Mouse (Mus musculus): ENCODE results near the gene Topaz1.
A peak's percentile ranks its signal among the peaks of the same experiment; 100 is the strongest.

The Topaz1 gene

DNA sequence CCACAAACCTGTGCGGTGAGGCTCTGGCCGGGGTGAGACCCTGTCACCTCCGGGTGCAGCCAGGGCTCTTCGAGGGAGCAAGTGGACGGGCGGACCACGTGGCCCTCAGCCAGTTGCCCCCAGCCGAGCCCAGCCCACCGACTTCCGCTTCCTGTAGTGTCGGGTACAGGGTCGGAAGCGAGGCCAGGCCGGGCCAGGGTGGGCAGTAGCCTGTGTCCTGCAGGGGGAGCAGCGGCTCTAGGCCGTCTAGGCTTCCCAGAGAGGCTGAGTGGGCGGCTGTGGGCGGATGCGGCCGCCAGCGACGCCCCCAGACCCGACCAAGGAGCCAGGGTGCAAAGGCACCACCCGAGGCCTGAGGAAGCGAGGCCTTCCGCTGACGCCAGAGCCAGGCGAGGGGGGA is at the start of gene Topaz1:
Gene Topaz1 (plus strand): TSS at position 287 of the 400 bp plus-strand sequence.
- DNase-seq (ENCODE audit: low spot score) = no peak

DNA sequence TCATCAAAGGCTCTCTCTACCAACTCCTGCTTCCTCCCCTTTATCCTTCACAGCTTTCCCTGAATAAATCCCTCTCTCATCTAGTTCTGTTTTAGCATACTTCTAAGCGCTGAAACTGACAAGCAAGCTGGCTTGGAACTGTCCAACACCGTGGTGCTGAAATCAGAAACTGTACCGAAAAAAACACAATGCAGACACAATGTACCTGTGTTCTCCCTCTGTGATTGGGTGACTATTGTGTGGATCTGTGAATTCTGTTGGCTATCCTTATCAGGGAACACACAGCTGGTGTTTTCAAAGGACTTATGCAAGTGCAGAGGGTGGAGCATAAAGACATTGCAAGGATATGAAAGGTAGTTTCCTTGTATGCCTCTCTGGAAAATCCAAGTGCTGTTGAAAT is 45.3 kb upstream of the Topaz1 start:
- no peak for DNase-seq (ENCODE audit: low spot score)

DNA sequence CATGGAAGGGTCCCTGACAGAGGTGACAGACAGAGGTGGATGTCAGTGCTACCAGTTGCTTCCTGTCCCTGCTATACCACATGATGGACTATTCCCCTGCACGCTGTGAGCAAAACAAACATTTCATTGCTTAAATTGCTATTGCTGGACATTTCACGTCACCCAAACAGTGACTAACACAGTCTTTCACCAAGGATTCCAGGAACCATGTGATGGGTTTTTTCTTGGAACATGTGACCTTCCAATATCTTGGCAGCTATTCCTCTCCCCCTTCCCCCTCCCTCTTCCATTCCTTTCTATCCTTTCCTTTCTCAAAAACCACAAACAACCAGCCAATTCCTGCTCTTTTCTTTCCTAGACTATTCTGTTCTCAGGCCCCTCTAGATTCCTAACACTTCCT is 33.3 kb upstream of the Topaz1 start:
- DNase-seq (ENCODE audit: low spot score) = no peak

DNA sequence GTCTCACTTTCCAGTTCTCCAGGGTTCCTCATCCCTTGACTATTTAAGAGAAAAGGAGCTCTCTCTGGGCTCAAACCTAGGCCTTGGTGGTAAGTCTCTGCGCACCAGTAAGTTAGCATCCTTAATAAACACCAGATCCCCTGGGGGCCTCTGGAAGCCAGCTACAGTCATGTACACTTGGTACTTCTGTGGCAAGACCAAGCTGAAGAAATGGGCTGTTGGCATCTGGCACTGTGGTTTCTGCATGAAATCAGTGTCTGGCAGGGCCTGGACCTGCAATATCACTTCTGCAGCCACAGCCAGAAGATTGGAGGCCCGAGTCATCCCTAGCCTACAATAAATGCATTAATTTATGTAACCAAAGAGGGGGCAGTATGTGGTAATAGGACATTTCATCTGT is 32.1 kb upstream of the Topaz1 start:
- DNase-seq (ENCODE audit: low spot score) = no peak

DNA sequence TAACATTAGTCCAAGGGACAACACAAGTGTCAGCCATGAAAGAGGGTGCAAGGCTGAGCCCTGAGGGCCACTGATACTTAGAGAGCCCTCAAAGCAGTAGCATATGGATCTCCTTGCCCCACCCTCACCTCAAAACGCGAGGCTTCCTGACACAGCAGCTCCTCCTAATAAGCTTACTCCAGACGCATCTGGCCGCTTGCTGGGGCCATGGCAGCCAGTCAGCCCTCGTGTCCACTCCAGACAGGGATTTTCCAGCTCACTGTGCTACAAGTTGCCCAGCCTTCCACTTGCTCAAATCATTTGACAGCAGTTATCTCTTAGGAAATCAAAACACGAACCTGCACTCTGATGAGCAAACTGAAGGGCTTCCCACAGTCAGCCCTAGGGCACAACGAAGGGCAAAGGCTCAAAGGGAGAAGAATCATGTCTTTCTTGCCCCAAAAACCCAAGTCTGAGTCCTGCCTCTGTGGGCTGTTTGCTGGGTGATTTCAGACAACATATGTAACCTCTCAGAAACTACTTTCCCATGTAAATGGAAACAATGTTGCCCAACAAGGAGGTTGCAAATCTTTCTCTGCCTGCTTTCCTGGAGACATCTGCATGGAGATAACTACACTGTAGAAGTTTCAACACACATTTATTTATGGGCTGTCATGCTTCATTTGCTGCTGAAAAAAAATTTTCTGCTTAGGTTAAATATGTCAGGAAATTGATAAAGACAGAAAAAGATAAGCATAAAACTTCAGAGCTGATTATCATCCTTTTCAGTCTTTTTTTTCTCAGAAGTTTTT is 30.8 kb upstream of the Topaz1 start:
- no peak for DNase-seq (ENCODE audit: low spot score)

DNA sequence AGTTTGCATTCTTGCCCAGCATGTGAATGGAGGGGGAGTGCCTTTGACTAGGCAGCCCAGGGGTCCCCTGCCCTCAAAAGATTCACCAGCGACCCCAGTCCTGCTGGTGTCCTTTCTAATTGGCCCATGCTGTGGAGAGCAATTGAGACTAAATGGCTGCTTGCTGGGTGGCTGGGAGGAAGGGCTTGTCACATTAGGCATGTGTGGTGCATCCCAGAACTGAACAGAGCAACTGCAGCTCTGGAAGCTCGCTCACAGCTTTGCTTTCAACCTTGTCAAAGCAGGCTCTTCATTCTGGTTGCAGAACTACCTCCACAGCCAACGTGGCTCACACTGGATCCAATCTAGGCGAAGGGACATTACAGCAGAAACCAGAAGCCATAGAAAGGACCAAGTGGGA is 24.9 kb upstream of the Topaz1 start:
- no peak for DNase-seq (ENCODE audit: low spot score)

DNA sequence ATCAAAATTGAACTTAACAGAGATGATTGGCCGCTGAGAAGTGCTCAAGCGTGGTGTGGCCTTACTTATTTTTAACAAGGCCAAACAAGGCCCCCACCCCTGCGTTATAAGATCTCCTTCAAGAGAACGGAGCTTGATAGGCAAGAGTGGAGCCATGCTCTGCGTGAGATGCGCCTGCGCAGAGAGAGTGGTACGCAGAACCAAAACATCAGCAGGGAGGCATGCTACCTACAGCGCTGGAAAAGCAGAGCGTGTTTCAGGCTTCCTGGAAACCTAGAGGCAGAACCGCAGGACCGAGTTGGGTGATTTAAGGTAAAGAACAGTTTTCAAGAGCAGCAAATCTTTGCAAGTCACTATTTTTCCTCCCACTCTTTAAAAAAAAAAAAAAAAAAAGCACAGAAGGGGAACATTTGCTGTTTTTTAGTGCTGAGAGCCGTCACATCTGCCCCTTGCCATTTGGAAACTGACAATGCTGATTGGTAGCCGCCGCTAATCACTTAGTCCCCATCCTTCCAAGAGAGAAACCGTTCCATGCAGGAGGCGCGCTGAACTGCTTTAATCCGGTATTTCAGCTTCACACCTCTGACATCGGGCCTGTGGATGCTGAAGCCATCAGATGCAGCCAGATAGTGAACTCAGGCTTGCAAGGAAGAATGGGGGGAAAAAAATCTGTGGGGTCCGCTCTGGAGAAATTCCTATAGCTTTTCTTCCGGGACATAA is 21.9 kb upstream of the Topaz1 start:
- no peak for DNase-seq (ENCODE audit: low spot score)

DNA sequence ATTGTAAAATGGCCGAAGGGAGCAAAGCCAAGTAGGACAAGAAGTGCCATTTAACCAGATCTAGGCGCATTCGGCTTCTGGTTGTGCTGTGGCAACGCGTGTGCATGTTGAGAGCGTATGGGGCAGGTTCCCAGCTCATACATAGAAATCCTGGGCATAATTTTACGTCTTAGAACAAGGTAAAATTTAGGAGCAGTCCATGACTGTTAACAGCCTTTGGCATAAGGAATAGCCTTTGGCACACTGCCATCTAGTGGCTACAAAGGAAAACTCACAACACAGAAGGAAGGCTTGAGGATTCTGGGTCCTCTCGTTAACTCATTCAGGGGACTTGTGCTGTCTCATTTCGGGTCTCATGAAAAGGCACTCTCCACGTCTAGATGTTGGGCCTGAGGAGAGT is 17.6 kb upstream of the Topaz1 start:
- DNase-seq (ENCODE audit: low spot score) = peak; percentile 49

DNA sequence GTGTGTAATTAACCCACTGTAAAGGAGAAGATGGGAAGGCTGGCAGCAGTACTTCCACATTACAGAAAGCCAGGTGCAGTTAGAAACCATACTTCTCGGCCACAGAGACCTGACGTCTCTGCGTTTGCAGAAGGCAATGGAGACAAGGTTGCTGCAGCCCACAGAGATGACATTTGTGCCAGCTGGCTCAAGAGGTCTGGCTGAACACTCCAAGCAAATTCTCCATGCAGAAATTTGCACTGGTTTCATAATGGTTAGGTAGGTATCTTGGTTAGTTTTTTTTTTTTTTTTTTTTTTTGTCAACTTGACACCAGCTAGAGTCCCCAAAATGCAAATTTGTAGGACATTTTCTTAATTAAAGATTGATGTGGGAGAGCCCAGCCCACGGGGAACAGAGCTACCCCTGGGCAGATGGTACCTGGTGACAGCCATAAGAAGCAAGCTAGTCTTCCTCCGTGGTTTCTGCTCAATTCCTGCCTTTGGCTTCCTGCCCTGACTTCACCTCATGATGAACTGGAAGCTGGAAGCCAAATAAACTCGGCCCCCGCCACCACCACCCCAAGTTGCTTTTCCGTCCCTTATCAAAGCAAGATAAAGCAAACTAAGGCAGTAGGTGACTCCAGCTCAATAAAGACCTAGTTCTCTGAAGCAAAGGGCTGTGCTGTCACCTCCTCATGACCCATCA is 14.9 kb upstream of the Topaz1 start:
- no peak for DNase-seq (ENCODE audit: low spot score)

DNA sequence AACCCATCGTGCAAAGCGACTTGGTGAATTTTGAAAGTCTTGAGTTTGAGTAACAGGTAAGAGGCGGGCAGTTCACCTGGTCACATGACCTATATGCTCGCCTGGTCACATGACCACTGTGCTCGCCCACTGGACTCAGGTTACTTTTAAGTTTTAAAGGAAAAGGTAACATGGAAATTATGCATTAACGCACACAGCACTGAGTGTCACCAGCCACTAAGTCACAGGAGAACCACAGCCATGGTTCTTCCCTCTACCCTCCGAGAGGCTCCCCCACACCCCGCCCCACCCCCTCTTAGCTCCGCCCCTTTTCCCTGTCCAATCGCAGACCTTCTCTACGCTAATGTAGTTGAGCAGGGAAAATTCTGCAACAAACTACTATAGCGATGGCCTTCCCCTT is 13.9 kb upstream of the Topaz1 start:
- no peak for DNase-seq (ENCODE audit: low spot score)

DNA sequence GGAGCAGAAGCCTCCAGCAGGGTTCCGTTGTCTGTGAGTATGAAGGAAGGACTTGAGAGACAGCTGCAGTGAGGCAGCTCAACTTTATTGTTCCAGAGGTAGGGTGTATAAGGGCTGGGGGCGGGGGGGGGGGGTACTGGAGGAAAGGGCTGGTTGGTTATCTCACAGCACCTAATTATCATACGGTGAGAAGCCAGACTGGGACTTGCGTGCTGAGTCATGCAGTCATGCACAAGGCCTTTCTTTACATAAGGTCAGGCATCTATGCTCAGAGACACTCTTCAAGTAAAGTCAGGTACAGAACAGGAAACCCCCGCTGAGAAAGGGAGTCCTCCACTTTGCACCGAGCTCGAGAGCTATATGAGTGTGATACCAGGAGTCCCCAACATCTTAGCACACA is 12.2 kb upstream of the Topaz1 start:
- DNase-seq (ENCODE audit: low spot score) = no peak

DNA sequence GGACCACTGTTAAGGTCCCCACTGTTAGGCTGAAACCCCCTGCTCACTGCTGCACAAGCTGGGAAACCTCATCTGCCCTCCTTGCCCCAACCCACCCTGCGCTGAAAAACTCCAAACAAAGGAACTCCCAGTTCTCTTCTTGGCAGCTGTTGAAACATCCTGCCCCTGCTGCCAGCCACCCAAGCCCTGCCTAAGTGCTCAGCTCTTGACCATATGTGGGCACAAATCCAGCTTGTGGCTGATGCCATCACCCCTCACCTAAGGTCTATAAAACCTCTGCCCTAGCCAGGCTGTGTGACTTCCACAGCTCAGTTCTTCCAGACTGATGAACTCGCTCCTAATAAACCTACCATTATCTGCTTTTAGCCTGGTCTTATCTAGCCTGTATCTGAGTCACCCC is 11.1 kb upstream of the Topaz1 start:
- DNase-seq (ENCODE audit: low spot score) = no peak

DNA sequence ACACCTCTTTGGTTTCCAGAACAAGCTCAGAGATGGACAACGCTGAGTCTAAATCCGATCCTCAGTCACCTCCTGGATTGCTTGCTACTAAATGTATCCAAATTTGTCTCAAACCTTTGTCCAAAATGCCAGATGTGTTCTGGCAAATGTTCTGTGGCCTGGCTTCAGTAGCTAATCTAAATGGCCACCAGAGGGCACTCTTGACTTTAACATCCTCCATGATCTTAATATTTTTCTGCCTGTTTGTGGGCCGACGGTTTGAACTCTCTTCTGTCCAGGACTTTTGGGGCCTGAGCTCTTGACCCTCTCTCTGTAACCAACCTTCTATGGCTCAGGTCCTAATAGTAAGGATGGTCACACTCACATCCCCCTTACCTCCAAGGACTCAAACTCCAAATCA is 10.4 kb upstream of the Topaz1 start:
- DNase-seq (ENCODE audit: low spot score) = no peak

DNA sequence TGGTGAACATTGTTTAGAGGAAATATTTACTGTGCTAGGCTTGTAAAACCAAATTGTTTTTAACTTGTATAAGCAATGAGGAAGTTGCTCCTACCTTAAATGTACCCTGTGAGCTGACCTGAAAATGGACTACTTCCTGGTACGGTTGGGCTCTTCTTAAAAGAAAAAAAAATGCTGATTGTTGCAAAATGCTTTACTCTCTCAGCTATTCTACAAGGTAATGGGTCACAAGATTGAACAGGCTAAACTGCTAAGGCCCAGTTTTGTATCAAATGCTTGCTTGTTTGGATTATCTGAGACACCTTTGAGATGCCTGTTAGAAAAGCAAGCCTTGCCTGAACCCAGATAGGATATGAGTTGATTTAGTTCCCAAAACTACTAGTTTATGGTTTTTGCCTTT is 1.3 kb upstream of the Topaz1 start:
- DNase-seq (ENCODE audit: low spot score) = no peak

DNA sequence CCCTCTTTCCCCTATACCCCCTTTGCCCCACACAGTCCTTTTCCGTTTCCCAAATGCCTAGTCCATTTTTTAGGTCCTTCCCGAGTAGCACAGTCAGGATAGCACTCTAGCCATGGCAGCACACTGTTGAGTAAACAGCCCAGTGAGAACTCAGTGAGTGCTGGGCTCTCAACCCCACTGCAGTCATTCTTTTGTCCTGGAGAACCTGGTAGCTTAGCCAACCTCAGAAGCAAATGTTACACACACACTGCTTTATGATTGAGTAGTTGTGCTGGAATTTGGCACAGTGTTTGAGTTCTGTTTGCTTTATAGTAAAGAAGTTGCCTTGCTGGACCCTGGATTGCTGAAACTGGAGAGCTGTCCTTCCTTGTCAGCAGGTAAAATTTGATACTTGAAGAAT is 10.5 kb downstream of the Topaz1 start:
- no peak for DNase-seq (ENCODE audit: low spot score)

DNA sequence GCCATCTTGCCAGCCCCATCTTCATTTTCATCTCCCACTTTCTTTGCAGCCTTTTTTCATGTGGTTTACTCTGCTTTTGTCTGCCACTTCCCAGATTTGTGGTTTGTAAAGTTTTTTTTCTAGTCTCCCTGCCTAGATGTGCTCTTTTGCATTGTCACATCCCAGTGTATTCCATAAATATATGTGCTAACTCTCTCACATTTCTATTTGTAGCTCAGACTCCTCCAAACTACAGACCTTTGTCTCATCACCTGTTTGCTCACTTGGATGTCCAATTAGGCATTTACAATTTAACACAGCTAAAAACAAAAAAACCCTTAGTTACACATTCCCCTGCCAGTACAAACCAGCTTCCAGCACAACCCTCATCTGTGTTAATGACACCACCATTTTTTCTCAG is 13.0 kb downstream of the Topaz1 start:
- no peak for DNase-seq (ENCODE audit: low spot score)

DNA sequence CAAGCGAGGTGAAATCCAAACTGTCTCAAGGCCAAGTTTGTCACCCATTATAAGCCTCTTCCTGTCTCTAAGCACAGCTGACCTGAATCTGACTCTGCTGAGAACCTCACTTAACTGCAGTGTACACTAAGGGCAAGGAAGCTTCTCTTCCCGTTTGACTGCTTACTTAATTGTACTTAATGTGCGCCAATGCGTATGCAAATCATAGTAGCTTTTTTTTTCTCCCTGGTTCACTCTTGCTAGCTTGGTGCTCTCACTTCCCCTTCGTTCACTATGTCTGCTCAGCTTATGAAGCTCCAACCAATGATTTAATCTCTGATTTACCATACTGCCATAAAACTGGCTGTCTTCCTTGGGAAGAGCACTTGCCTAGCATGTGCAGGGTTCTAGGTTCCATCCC is 38.1 kb downstream of the Topaz1 start:
- no peak for DNase-seq (ENCODE audit: low spot score)

DNA sequence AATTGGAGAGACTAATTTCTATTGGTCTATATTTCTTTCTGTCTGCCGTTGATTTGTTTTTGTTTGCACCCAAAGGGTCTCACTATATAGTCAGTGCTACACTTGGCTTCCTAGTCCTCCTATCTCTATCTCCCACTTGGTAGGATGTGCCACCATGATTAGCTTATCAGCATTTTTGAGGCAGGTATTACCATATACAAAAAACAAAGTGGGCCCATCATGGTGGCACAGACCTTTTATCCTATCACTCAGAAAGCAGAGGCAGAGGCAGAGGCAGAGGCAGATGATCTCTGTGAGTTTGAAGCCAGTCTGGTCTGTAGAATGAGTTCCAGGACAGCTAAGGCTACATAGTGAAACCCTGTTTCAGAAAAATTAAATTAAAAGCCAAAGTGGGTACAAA is 39.4 kb downstream of the Topaz1 start:
- no peak for DNase-seq (ENCODE audit: low spot score)

DNA sequence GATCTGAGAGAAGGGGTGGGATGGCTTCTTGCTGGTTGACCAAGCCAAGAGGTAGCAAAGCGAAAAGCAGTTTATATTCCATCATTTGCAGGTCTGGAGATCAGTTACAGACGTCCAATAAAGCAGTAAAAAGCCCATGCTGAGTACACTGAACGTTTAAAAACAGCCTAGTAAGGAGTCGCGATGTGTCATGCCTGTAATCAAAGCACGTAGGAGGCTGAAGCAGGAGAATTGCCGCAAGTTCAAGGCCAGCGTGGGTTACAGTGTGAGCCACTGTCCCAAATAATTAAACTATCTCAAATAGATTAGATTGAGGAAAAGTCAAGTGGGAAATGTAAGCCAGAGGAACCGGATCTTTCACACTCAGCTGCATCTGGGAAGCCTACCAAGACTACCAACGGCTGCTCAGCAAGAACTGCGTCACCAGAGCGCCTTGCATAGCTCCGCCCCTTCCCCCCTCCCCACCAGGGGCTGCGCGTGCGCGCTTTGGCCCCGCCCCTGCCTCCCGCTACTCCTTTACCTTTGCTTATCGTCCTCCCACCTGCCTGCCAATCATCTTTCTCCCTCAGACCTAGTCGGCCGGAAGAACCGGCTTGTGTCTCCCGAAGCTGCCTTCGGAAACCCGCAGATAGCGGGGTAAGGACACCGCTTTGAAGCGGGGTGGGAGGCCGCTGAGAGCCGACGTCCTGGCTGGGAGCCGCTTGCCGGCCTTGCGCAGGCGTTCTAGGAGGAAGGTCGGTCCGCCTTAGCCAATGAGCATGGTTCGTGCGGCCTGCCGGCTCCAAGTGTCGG is 58.1 kb downstream of the Topaz1 start, which contains the start of gene Tcaim:
Gene Tcaim (plus strand): TSS at position 487 of the 792 bp plus-strand sequence.
- peak; percentile 85 for DNase-seq (ENCODE audit: low spot score)

DNA sequence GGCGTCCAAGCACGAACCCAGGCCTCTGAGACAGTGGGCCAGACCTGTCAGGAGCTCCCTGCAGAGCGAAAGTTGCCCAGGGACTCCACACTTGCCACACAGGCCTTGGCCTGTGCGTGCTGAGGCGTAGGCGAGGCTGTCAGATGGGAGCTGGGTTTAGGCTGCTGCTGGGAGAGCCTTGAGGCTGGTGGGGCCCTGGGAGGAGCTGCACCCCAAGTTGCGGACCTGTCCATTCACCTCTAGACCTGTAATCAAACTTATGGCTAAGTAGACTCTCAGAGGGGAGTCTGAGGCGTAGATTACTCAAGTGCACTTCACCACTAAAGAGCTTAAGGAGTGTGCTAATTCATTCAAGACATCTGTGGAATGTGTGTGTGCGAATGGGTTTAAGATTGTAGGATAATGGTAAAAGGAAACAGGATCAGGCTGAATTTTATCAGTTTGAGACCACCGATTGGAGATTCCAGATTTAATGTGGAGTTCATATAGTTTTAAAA is 58.7 kb downstream of the Topaz1 start:
- DNase-seq (ENCODE audit: low spot score) = no peak

DNA sequence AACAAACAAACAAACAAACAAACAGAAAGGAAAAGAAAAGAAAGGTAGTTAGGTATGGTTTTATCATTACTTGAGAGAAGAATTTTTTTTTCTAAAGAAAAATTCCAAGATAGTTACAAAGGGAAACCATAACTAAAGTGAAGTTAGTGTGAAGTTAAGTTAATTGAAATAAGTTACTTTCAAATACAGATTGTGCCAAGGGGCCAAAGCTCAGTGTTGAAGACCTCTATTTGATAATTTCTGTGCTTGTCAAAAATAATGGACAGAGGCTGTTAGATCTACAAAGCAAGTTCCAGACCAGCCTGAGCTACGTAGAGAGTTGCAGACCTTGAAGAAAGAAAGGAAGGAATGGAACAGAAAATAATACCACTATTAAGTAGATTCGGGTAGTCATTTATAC is 60.0 kb downstream of the Topaz1 start:
- DNase-seq (ENCODE audit: low spot score) = no peak

DNA sequence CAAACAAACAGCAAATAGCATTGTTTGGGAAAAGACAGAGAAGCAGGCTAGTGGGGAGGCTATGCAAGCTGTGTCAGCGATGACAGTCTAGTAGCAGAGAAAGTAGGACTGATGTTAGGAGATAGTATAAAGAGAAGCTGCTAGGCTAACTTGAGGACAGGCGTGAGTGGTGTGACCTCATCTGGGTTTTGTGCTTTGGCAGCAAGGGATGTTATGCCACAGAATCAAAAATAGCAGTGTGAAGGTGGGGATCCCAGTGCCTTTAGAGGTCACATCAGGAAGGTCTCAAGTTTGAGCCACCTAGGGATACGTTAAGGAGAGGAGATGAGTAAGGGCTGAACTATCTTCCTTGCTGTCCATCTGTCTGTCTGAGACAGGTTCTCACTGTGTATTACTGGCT is 63.1 kb downstream of the Topaz1 start:
- DNase-seq (ENCODE audit: low spot score) = no peak

Data from left cerebral cortex, adult 11 months (tissue).